Mouse (Mus musculus): Measurements from ENCODE around the gene Mpp3.

DNA sequence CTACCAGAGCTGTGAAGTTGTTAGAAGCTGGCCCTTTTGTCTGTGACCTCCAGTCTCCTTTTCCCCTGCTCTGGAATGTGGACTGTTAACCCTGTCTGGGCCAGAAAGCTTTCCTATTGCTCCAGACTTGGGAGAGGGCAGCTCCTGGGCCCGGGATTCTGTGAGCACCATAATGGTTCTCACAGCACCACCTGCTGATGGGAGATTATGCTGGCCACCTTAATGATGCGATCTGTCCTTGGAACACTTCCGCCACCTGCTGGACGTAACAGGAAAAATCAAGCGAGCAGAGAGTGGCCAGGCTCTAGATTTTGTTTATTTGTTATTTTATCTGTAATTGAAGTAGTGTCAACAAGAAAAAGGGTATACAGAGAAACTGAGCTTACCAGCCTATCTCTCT, 59.5 kb downstream of the Mpp3 start:
- no peak for TF ChIP-seq TAL1 (IDR thresholded peaks at IDR 0.05; ENCODE audit: low read length)
- no peak for TF ChIP-seq GATA1 (IDR thresholded peaks at IDR 0.05; ENCODE audit: low read length)

All from erythroblast, embryonic 14.5 days (primary cell).